Mouse (Mus musculus): ENCODE measurements around the gene Tmem45a.
"Not testable (repeated sequence)": the region's sequence is repeated elsewhere in the genome, so short reads cannot be mapped to it uniquely, and the experiment has no call there.

The Tmem45a gene

GRCm38 (mm10) chr16:56885824-56886615 lies at the start of gene Tmem45a:
Gene Tmem45a, minus strand, starts transcription at chr16:56886166.
- peak; percentile 85 for DNase-seq

- no peak for DNase-seq
Observed at GRCm38 (mm10) chr16:56928023-56928422, 42.1 kb upstream of the Tmem45a start, which contains the start of gene Lnp1. Gene Lnp1, minus strand, starts transcription at chr16:56928061.

GRCm38 (mm10) chr16:56920102-56920657 lies 34.2 kb upstream of the Tmem45a start:
- DNase-seq = no peak

- no peak for DNase-seq
Observed at GRCm38 (mm10) chr16:56917230-56917629, 31.3 kb upstream of the Tmem45a start.

GRCm38 (mm10) chr16:56908986-56909385 lies 23.0 kb upstream of the Tmem45a start:
- DNase-seq = no peak

GRCm38 (mm10) chr16:56902206-56902605 lies 16.2 kb upstream of the Tmem45a start:
- DNase-seq = not testable (repeated sequence)

GRCm38 (mm10) chr16:56891583-56891982 lies 5.6 kb upstream of the Tmem45a start:
- no peak for DNase-seq

GRCm38 (mm10) chr16:56886616-56887116 lies 700 bp upstream of the Tmem45a start:
- no peak for DNase-seq

- no peak for DNase-seq
Observed at GRCm38 (mm10) chr16:56884811-56885210, 1.2 kb downstream of the Tmem45a start.

GRCm38 (mm10) chr16:56873410-56873809 lies 12.6 kb downstream of the Tmem45a start:
- DNase-seq = no peak

- DNase-seq = no peak
Observed at GRCm38 (mm10) chr16:56870458-56870857, 15.5 kb downstream of the Tmem45a start.

- DNase-seq = no peak
Observed at GRCm38 (mm10) chr16:56868361-56868760, 17.6 kb downstream of the Tmem45a start.

- no peak for DNase-seq
Observed at GRCm38 (mm10) chr16:56867591-56867990, 18.4 kb downstream of the Tmem45a start.

GRCm38 (mm10) chr16:56852841-56853587 lies 33.0 kb downstream of the Tmem45a start:
- DNase-seq = no peak

- DNase-seq = no peak
Observed at GRCm38 (mm10) chr16:56842988-56843387, 43.0 kb downstream of the Tmem45a start.

- DNase-seq = no peak
Observed at GRCm38 (mm10) chr16:56833312-56833711, 52.7 kb downstream of the Tmem45a start.

- DNase-seq = no peak
Observed at GRCm38 (mm10) chr16:56831986-56832385, 54.0 kb downstream of the Tmem45a start.

- no peak for DNase-seq
Observed at GRCm38 (mm10) chr16:56801370-56802109, 84.4 kb downstream of the Tmem45a start.

- DNase-seq = no peak
Observed at GRCm38 (mm10) chr16:56800946-56801345, 85.0 kb downstream of the Tmem45a start.

GRCm38 (mm10) chr16:56800469-56800868 lies 85.5 kb downstream of the Tmem45a start:
- DNase-seq = no peak

GRCm38 (mm10) chr16:56799541-56800029 lies 86.4 kb downstream of the Tmem45a start:
- DNase-seq = no peak

GRCm38 (mm10) chr16:56798873-56799272 lies 87.1 kb downstream of the Tmem45a start:
- DNase-seq = no peak

Data from right cerebral cortex, postnatal 14 days (tissue).